Mouse (Mus musculus) MEL (cell line): ENCODE measurements at regions not wholly inside any gene's neighbourhood (a gene's known extent, or its start where the extent isn't known, plus 50 kb on each side); places are given as distances from the start of the nearest gene placed in this dataset.
"Not testable (repeated sequence)": the region's sequence is repeated elsewhere in the genome, so short reads cannot be mapped to it uniquely, and the experiment has no call there.

ENCODE experiments used
- DNase-seq: peaks from one replicate; pipeline ENCODE4 v3.0.0; 2011; ENCODE audit warnings: low read depth, low spot score
- H3K27ac ChIP-seq: 2 replicates; pipeline ENCODE4 v1.5.1; 2012; ENCODE audit warnings: low read depth, mild to moderate bottlenecking, control low read depth, low read length, moderate library complexity; ENCODE audit not compliant: control insufficient read depth
- H3K27me3 ChIP-seq, 2 experiments: fragments of 150-350 bp in 1 of 2; sonication (generic) in 1 of 2; 2 replicates each; pipeline ENCODE4 v1.6.1; 2012; ENCODE audit warnings: low read length in 2 of 2, mild to moderate bottlenecking in 2 of 2, improper control_type of control experiment in 1 of 2, moderate library complexity in 1 of 2; ENCODE audit not compliant: insufficient read depth in 2 of 2, control insufficient read depth in 1 of 2
- H3K36me3 ChIP-seq, 2 experiments: 2 replicates each; pipeline ENCODE4 v1.6.1; 2012 to 2014; ENCODE audit warnings: low read length in 2 of 2, improper control_type of control experiment in 1 of 2, inconsistent platforms in 1 of 2, mild to moderate bottlenecking in 1 of 2; ENCODE audit not compliant: insufficient read depth in 2 of 2, control insufficient read depth in 1 of 2
- H3K4me1 ChIP-seq, 2 experiments: fragments of 150-350 bp in 1 of 2; sonication (generic) in 1 of 2; 2 replicates each; pipeline ENCODE4 v1.6.1; 2012; ENCODE audit warnings: low read length in 2 of 2, improper control_type of control experiment in 1 of 2, mild to moderate bottlenecking in 1 of 2; ENCODE audit not compliant: insufficient read depth in 2 of 2, control insufficient read depth in 1 of 2
- H3K4me3 ChIP-seq, 2 experiments: fragments of 150-350 bp in 1 of 2; sonication (generic) in 1 of 2; 2 replicates each; pipeline ENCODE4 v1.5.1; 2012; ENCODE audit warnings: low read depth in 2 of 2, low read length in 2 of 2, mild to moderate bottlenecking in 2 of 2, moderate library complexity in 2 of 2, control low read depth in 1 of 2, improper control_type of control experiment in 1 of 2; ENCODE audit not compliant: control insufficient read depth in 1 of 2, insufficient read depth in 1 of 2
- H3K79me2 ChIP-seq: 2 replicates; pipeline ENCODE4 v1.6.1; 2012; ENCODE audit warnings: mild to moderate bottlenecking, low read length, moderate library complexity; ENCODE audit not compliant: control insufficient read depth, poor library complexity, insufficient read depth
- H3K9ac ChIP-seq: 2 replicates; pipeline ENCODE4 v1.6.1; 2012; ENCODE audit warnings: low read depth, mild to moderate bottlenecking, control low read depth, low read length, moderate library complexity; ENCODE audit not compliant: control insufficient read depth, poor library complexity, severe bottlenecking
- H3K9me3 ChIP-seq: fragments of 150-350 bp; sonication (generic); replicated peaks from 2 replicates; pipeline ENCODE4 v1.6.1; 2012; ENCODE audit warnings: mild to moderate bottlenecking, low read length, improper control_type of control experiment, moderate library complexity; ENCODE audit not compliant: insufficient read depth
- EP300 ChIP-seq, 2 experiments: IDR thresholded peaks; 2 replicates each; pipeline ENCODE4 v1.6.1; 2011; ENCODE audit warnings: improper control_type of control experiment in 2 of 2, low read length in 2 of 2, low read depth in 1 of 2, mild to moderate bottlenecking in 1 of 2
- MAX ChIP-seq: IDR thresholded peaks from 2 replicates; pipeline ENCODE4 v1.6.1; 2011; ENCODE audit warnings: low read length, improper control_type of control experiment
- TCF12 ChIP-seq: IDR thresholded peaks from 2 replicates; pipeline ENCODE4 v1.6.1; 2014; ENCODE audit warnings: low read depth, mild to moderate bottlenecking, inconsistent platforms, low read length, improper control_type of control experiment, moderate library complexity

DNA sequence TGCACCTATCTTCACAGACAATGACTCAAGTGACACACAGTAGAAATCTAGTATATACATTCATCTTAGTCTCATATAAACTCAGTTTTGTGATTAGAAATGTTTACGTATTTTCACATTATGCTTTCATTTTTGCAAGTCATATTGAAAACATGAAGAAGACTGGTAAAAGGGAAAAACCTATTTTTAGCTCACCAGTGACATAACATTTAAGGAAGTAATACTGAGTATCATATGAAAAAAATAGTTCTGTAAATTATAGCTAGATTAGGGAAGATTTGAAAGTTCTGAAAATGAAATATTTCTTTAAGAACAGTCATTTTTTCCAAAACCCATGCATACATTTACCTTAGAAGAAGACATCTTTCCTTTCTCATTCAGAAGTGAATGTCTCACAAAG, 293.0 kb downstream of the Klra2 start:
- not testable (repeated sequence) for H3K9ac ChIP-seq, H3K4me1 ChIP-seq, H3K79me2 ChIP-seq, H3K4me3 ChIP-seq, H3K9me3 ChIP-seq, H3K27me3 ChIP-seq, H3K27ac ChIP-seq, DNase-seq, H3K36me3 ChIP-seq

DNA sequence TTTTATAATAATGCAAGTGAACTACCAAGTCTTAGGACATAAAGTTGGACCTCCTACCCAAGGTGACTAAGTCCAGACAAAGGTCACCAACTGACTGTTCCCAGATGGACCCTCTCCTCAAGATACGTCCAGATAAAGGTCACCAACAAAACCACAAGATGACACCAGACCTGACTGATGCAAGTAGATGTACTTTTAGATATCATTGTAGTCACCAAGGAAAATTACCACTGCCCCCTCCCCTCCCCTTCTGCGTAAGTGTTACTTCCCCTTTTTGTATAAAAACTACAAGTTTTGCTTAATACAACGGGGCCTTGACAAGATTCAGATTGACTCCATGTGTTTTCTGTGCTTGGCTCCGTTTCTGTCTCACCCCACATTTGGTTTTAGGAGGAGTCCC, 310.4 kb downstream of the Klra2 start:
- H3K36me3 ChIP-seq, result peaks cover 0 to 2% of the 10 kb centered on the region in 2 experiments; a peak in 1 of 4 replicates

More for the DNA sequence above, 310.4 kb downstream of the Klra2 start:
- Histone ChIP-seq H3K9ac (no peak overlapping the region), H3K9me3 (no peaks in the 10 kb centered on the region), H3K4me1 (no peaks in the 10 kb centered on the region; a peak in 1 of 4 replicates), H3K27me3 (no peaks in the 10 kb centered on the region), H3K27ac (no peak overlapping the region), H3K79me2 (no peaks in the 10 kb centered on the region), H3K4me3 (no peak overlapping the region)
- DNase-seq, result peak; percentile 37
- TF ChIP-seq EP300 (IDR thresholded peaks at IDR 0.05; ENCODE audit: low read depth in 1 of 2, low read length in 2 of 2), result peak in 1 of 2 experiments; percentile 37; a peak in 1 of 4 replicates
- TF ChIP-seq TCF12, result peak; percentile 25; the same call in 1 of the 2 replicates
- TF ChIP-seq MAX, result no peak
